ENCODE assay signal across 9 mouse cellular contexts in the genomic region with DNA sequence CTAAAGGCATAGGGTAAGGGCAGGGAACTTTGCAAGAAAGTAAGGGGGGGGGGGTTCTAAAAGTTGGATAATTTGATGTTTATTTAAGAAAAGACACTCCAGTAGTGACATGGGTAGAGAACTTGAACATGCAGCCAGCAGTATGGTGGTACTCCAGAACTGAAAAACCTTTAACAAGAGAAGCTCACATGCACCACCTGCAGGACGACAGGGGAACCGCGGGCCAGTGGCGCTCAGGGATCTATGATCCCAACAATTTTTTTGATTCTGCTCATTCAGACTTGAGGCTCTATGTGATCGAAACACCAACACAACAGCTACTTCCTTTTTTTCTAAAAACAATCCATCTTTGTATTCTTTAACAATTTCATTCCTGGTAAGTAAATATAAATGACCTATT.
DNase-seq lines count a peak whose midpoint lies in the region; ATAC-seq and TF ChIP-seq lines count a peak whose summit lies in the region.
"Had no signal": no experiment of that assay in that cellular context is flagged by ENCODE, and none has a peak within 500 bp of the region (broad histone marks: within the 10 kb centered on the region; RNA-seq: fewer than 3 reads in every experiment).

No protein-coding gene starts in this region.

- no peaks in the 10 kb centered on the region for H3K79me2 ChIP-seq in liver, adult 2 months (ENCODE audit: control insufficient read depth, insufficient read depth, low read length)

- peak; percentile 85 for TF ChIP-seq CTCF in liver, adult 2 months (IDR thresholded peaks at IDR 0.05; ENCODE audit: low read depth, low read length)

- no peaks in the 10 kb centered on the region for H3K36me3 ChIP-seq in forebrain, embryonic 11.5 days (ENCODE audit: control insufficient read depth, insufficient read depth, low read length)
- no peaks in the 10 kb centered on the region for H3K36me3 ChIP-seq in liver, adult 2 months (ENCODE audit: control insufficient read depth, insufficient read depth, low read length)

- no peak overlapping the region for H3K27ac ChIP-seq in forebrain, embryonic 11.5 days (ENCODE audit: low read depth, low read length)
- no peak overlapping the region for H3K27ac ChIP-seq in liver, adult 2 months (replicated peaks; ENCODE audit: insufficient read depth, low read depth, low read length)

- H3K4me2 ChIP-seq in forebrain, embryonic 11.5 days (ENCODE audit: low read depth, low read length, severe bottlenecking) = no peak overlapping the region

- no peak for TF ChIP-seq POLR2A in liver, adult 2 months (IDR thresholded peaks at IDR 0.05; ENCODE audit: extremely low read depth, insufficient read depth, low read length)

- no peak overlapping the region for H3K9ac ChIP-seq in forebrain, embryonic 11.5 days (ENCODE audit: low read length)
- H3K9ac ChIP-seq in liver, adult 2 months (ENCODE audit: low read depth, low read length) = no peak overlapping the region

- DNase-seq in ovary, postnatal 10 days (ENCODE audit: low spot score) = peak; percentile 38
- no peak for DNase-seq in ovary, adult 18-20 months (ENCODE audit: low spot score)
- DNase-seq in brain, adult 2 months (ENCODE audit: low read depth, low spot score) = peak; percentile 46
- DNase-seq in forebrain, embryonic 11.5 days (ENCODE audit: low spot score) = peak; percentile 82
- peak; percentile 8 to 70 for DNase-seq in kidney, adult 8-10 months
- DNase-seq in liver, adult 2 months (ENCODE audit: extremely low read depth, low read depth, low spot score) = peak; percentile 9
- peak; percentile 55 for DNase-seq in retina, postnatal 1 day
- peak; percentile 64 for DNase-seq in urinary bladder, postnatal 14 days (ENCODE audit: low spot score)

- no peaks in the 10 kb centered on the region for H3K9me3 ChIP-seq in forebrain, embryonic 11.5 days (ENCODE audit: control insufficient read depth, low read length)

- ATAC-seq in forebrain, embryonic 11.5 days (replicated peaks; ENCODE audit: low FRiP score) = peak; percentile 55; the same call in 1 of the 2 replicates

- no peaks in the 10 kb centered on the region for H3K27me3 ChIP-seq in forebrain, embryonic 11.5 days (ENCODE audit: control insufficient read depth, insufficient read depth, low read length)
- no peaks in the 10 kb centered on the region for H3K27me3 ChIP-seq in liver, adult 2 months (ENCODE audit: control insufficient read depth, insufficient read depth, low read length)

- H3K4me3 ChIP-seq in forebrain, embryonic 11.5 days (ENCODE audit: low read depth, low read length) = no peak overlapping the region
- no peak overlapping the region for H3K4me3 ChIP-seq in liver, adult 2 months (ENCODE audit: insufficient read depth, low read depth, low read length)
- H3K4me3 ChIP-seq: myocyte had no signal

- WGBS in forebrain, embryonic 11.5 days = 44% methylated on average over 5 of the region's 5 CpGs
- WGBS in liver, adult 2 months = 13% methylated on average over 5 of the region's 5 CpGs

- H3K4me1 ChIP-seq in forebrain, embryonic 11.5 days (replicated peaks; ENCODE audit: control insufficient read depth, insufficient read depth, low read length) = no peaks in the 10 kb centered on the region
- H3K4me1 ChIP-seq in liver, adult 2 months (ENCODE audit: control insufficient read depth, insufficient read depth, low read length) = no peaks in the 10 kb centered on the region
